Mouse (Mus musculus) layer of hippocampus, adult 6 months (tissue): Measurements from ENCODE around the gene Map2k3. TPM values are rescaled to one million over a fixed set of nuclear protein-coding genes. Genes with fewer than 3 reads are reported as not detected.

ENCODE experiments used
- long read RNA-seq, 2 experiments: library from polyadenylated mRNA; unstranded; transcript quantifications; one replicate each; pipeline ENCODE4 v2.0.0; 2019 to 2020
- polyA plus RNA-seq: library from polyadenylated mRNA; unstranded; fragments of <200 nt; fragmentation: Nextera tagmentation; gene quantifications from 2 replicates; pipeline ENCODE4 v1.2.3, GENCODE M21; 2021

Gene Map2k3
- polyA plus RNA-seq: 11.5 and 14.0 TPM in 2 replicates
- long read RNA-seq, experiment 1, transcript Map2k3-201 (12 exons, 2,198 nt): major isoform, 35 of 41 reads
- long read RNA-seq, experiment 1, partial matches to known transcripts: 1 of 41 reads
- long read RNA-seq, experiment 1, other reads (novel, unspliced or antisense): 3 of 41 reads
- long read RNA-seq, experiment 2, transcript Map2k3-201 (12 exons, 2,198 nt): major isoform, 103 of 124 reads
- long read RNA-seq, experiment 2, partial matches to known transcripts: 3 of 124 reads
- long read RNA-seq, experiment 2, other reads (novel, unspliced or antisense): 14 of 124 reads

GRCm38 (mm10) chr11:60931869-60932481 lies at the start of gene Map2k3:
Map2k3 (plus strand) TSS chr11:60932033.

GRCm38 (mm10) chr11:60914491-60914890 lies 17.3 kb upstream of the Map2k3 start, which contains the start of gene Natd1:
Natd1 (minus strand) TSS chr11:60914750.

Other genes starting within 250 kb of the Map2k3 start
- 16.5 and 17.0 TPM in 2 replicates for gene Llgl1, start 232.3 kb upstream of the Map2k3 start, polyA plus RNA-seq
- gene Flii, start 204.8 kb upstream of the Map2k3 start, polyA plus RNA-seq: 33.5 and 36.2 TPM in 2 replicates
- gene Mief2, start 203.6 kb upstream of the Map2k3 start, polyA plus RNA-seq: 4.6 and 5.4 TPM in 2 replicates
- gene Top3a, start 154.7 kb upstream of the Map2k3 start, polyA plus RNA-seq: 2.3 and 2.5 TPM in 2 replicates
- 7.0 and 8.6 TPM in 2 replicates for gene Smcr8, start 154.5 kb upstream of the Map2k3 start, polyA plus RNA-seq
- 3.1 and 3.3 TPM in 2 replicates for gene Shmt1, start 120.3 kb upstream of the Map2k3 start, polyA plus RNA-seq
- 40.1 and 40.4 TPM in 2 replicates for gene Dhrs7b, start 101.4 kb upstream of the Map2k3 start, polyA plus RNA-seq
- gene Tmem11, start 52.8 kb upstream of the Map2k3 start, polyA plus RNA-seq: 34.3 and 35.0 TPM in 2 replicates
- gene Natd1, start 17.3 kb upstream of the Map2k3 start, polyA plus RNA-seq: 7.5 and 13.0 TPM in 2 replicates
- gene Kcnj12, start 90.5 kb downstream of the Map2k3 start, polyA plus RNA-seq: 1.2 and 1.8 TPM in 2 replicates
- 3.0 and 3.4 TPM in 2 replicates for gene Tnfrsf13b, start 194.7 kb downstream of the Map2k3 start, polyA plus RNA-seq
- 187 and 188 TPM in 2 replicates for gene Usp22, start 243.0 kb downstream of the Map2k3 start, polyA plus RNA-seq